Comparison of ENCODE assay signal across 24 mouse cellular contexts in genomic region chr5:112211911-112212310, GRCm38 (mm10). TPM values are rescaled to one million over a fixed set of nuclear protein-coding genes. Genes with fewer than 3 reads are reported as not detected.
"Had no signal": no experiment of that assay in that cellular context is flagged by ENCODE, and none has a peak within 500 bp of the region (broad histone marks: within the 10 kb centered on the region; RNA-seq: fewer than 3 reads in every experiment).

No protein-coding gene starts in this region.

- H3K36me3 ChIP-seq: heart, embryonic 10.5 days; heart, embryonic 12.5 days; kidney, embryonic 15.5 days; limb, embryonic 13.5 days; limb, embryonic 15.5 days had no signal

- H3K9ac ChIP-seq: heart, embryonic 12.5 days; hindbrain, embryonic 14.5 days; kidney, embryonic 15.5 days; limb, embryonic 13.5 days; limb, embryonic 15.5 days had no signal

- H3K27ac ChIP-seq: gastrocnemius, adult 2 months; heart, adult 2 months; heart, embryonic 10.5 days; kidney, embryonic 15.5 days; kidney, postnatal 0 days; limb, embryonic 13.5 days; limb, embryonic 15.5 days had no signal

- H3K4me2 ChIP-seq: heart, embryonic 12.5 days; hindbrain, embryonic 14.5 days; kidney, embryonic 15.5 days; limb, embryonic 13.5 days; limb, embryonic 15.5 days had no signal

- ATAC-seq: hindbrain, embryonic 16.5 days; intestine, embryonic 16.5 days had no signal

- H3K9me3 ChIP-seq: heart, embryonic 10.5 days; heart, embryonic 12.5 days; kidney, embryonic 15.5 days; limb, embryonic 13.5 days; limb, embryonic 15.5 days had no signal

- DNase-seq: gastrocnemius, adult 2 months; gastrocnemius, postnatal 10 days; gastrocnemius, postnatal 25 days; heart, adult 2 months; heart, postnatal 10 days; heart, postnatal 4 days; kidney, adult 11 months; kidney, adult 2 months; kidney, adult 9 months; kidney, postnatal 14 days; kidney, postnatal 36 days; layer of hippocampus, adult 9-11 months; layer of hippocampus, postnatal 36 days; left cerebral cortex, postnatal 4 days had no signal

- H3K4me3 ChIP-seq: gastrocnemius, adult 2 months; heart, adult 2 months; heart, embryonic 10.5 days; heart, embryonic 12.5 days; kidney, embryonic 15.5 days; limb, embryonic 13.5 days; limb, embryonic 15.5 days had no signal

RNA-seq across cellular contexts. Expression of gene Cryba4, which starts 40.4 kb away (rescaled TPM):
- polyA plus RNA-seq: heart, embryonic 10.5 days; kidney, adult 2 months had no signal

RNA-seq across cellular contexts. Expression of gene Crybb1, which starts 43.7 kb away (rescaled TPM):
- polyA plus RNA-seq: heart, embryonic 10.5 days; liver, adult 2 months had no signal
